Mouse (Mus musculus) NIH3T3 (cell line): Measurements from ENCODE around the gene Nostrin.
A peak's percentile ranks its signal among the peaks of the same experiment; 100 is the strongest.

Source experiments
- DNase-seq: peaks from one replicate; pipeline ENCODE4 v3.0.0-alpha.2; 2012; ENCODE audit warnings: low read depth

The Nostrin gene

GRCm38 (mm10) chr2:69135661-69136576, at the start of gene Nostrin:
Gene Nostrin (plus strand): TSS chr2:69135800.
- DNase-seq, result no peak

- DNase-seq, result peak; percentile 11
Observed at GRCm38 (mm10) chr2:69086505-69087260, 48.9 kb upstream of the Nostrin start.

- DNase-seq, result no peak
Observed at GRCm38 (mm10) chr2:69095836-69096235, 39.8 kb upstream of the Nostrin start.

DNA sequence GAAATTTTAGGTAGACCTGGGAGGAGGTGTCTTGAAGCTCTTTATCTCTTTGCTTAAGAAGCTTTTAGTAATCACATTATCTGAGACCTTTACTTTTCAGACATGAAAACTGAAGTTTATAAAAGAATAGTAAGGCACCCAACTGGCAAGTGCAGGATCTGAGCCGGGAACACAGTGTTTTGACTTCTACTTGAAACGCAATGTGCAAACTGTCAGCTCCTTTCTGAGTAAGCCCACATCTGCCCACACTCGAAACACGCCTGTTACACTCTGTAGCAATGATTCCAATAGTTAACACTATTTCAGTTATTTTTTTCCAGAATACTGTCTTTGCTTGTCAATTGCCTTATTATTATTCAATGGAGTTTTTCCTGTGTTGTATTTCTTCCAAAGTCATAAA, 38.8 kb upstream of the Nostrin start:
- DNase-seq, result no peak

DNA sequence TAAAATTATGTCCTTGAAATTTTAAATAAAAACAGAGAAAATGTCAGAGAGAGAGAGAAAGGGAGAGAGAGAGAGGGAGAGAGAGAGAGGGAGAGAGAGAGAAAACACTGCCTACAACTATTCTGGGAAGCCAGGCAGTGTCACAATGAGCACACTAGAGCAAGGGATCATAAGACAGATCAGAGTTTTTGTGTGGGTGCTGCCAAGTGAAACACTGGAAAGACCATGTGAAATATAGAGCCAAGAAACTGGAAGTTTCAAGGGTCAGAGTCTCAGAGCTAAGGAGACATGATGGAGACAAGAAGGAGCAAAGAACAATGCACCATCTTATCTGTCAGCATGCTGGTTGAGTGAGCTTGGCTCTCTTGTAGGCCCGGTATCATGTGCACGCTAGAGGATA, 38.1 kb upstream of the Nostrin start:
- DNase-seq, result no peak

GRCm38 (mm10) chr2:69098701-69099100, 36.9 kb upstream of the Nostrin start:
- DNase-seq, result no peak

GRCm38 (mm10) chr2:69099147-69099546, 36.5 kb upstream of the Nostrin start:
- DNase-seq, result no peak

DNA sequence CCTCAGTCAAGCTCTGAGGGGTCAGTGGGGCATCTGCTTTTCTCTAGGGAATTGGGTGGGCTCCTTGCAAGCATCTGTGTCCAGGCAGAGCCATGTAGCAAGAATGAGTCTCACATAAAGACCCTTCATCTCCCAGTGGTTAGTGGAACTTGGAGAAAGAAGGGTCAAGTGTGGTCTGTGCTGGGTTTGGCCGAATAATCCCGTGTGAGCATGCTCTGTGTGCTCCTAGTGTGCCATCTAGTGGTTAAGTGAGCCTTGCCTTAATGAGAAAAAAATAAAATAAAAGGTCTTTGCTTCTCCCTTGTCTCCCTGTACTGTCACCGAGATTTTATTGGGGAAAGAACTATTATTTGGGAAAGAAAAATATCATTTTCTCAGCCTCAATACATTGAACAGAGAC, 34.9 kb upstream of the Nostrin start:
- peak; percentile 74 for DNase-seq

DNA sequence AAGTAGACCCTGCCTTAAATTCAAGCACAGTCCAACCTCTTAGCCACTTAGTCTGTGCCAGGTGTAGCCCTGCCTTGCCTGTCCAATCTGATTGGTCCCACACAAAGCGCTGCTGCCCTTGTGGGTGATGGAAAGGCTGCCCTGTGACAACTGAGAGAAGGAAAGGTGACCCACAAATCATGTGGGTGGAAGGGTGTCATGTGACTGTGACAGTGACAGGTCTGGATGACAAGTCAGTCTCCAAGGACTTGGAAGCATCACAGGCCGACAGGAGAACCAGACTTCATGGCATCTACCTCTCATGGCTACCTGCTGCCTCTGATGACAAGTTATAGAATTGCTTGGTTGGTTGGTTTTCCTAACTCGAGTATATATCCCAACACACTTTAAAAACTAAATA, 32.1 kb upstream of the Nostrin start:
- DNase-seq, result no peak

- DNase-seq, result no peak
Observed at GRCm38 (mm10) chr2:69104511-69105145, 31.0 kb upstream of the Nostrin start.

DNA sequence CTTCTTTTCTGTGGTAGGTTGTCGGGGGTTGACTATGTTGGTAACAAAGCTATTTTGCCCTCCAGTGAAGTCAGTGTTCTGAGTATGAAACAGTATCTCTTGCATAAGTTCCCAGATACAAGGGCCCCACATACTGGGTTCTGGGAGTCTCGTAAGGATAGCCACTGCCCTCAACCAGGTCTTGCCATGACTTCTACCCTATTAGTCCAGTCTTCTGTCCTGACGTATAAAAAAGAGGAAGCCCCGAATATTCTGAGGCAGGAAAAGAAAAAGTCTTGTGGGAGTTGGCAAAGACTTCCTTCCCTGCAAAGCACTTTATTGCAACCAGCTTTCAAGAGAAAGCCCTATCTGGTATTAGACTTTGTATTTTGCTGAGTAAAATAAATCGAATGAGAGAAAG, 26.4 kb upstream of the Nostrin start:
- no peak for DNase-seq

- peak; percentile 12 for DNase-seq
Observed at GRCm38 (mm10) chr2:69109710-69110109, 25.9 kb upstream of the Nostrin start.

DNA sequence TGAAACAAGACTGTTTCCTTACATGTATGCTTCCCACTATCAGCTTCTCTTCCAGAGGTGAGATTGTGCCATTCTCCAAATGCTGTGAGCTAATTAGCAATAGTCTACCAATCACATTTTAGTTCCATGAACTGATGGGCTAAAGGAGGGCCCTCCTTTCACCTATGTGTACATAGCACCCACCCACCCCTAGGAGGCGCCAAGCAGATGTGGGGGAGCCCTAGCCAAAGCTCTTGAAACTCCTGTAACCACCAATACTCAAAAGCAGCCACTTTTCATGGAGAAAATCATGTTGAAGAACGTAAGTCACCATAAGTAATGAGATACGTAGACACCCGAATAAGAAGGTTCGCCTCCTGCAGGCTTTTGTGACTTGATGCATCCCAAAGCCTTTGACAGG, 23.0 kb upstream of the Nostrin start:
- no peak for DNase-seq

GRCm38 (mm10) chr2:69113829-69114547, 21.6 kb upstream of the Nostrin start:
- no peak for DNase-seq

GRCm38 (mm10) chr2:69115921-69116320, 19.7 kb upstream of the Nostrin start:
- no peak for DNase-seq

- DNase-seq, result no peak
Observed at GRCm38 (mm10) chr2:69116767-69117166, 18.8 kb upstream of the Nostrin start.

DNA sequence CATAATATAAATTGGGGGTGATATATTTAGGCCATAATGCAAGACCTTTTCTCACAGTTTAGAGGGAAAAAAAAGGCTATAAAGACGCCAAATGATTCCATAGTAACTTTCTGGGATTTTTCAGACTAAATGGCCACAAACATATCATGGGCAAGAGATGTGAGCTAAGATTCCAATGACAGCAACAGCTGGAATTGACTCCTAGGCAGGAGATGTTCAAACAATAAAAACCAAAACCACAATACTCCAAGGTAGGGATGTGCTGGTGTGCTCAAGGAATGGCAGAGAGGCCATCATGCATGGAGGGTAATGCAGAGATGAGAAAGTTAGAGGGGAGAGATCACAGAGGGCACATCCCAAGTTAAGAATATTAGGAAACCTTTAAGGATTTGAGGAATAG, 16.6 kb upstream of the Nostrin start:
- no peak for DNase-seq

GRCm38 (mm10) chr2:69119718-69120117, 15.9 kb upstream of the Nostrin start:
- DNase-seq, result no peak

DNA sequence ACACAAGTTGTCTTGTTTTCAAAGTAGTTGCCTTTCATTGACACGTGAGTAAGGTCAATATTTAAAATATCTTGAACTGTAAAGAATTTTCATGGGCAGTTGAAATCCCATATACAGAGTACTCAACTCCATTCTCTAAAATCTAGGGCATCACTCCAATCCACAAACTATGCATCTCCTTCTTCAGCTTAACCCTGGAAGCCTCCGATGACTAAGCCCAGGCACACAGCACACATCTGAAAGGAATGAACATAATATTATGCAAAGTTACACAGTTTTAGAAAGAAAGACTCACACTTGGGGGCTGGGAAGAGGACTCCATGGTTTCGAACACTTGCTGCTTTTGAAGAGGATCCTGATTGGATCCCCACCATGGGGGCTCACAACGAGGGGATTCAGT, 13.9 kb upstream of the Nostrin start:
- peak; percentile 82 for DNase-seq

GRCm38 (mm10) chr2:69125425-69125824, 10.2 kb upstream of the Nostrin start:
- DNase-seq, result no peak

DNA sequence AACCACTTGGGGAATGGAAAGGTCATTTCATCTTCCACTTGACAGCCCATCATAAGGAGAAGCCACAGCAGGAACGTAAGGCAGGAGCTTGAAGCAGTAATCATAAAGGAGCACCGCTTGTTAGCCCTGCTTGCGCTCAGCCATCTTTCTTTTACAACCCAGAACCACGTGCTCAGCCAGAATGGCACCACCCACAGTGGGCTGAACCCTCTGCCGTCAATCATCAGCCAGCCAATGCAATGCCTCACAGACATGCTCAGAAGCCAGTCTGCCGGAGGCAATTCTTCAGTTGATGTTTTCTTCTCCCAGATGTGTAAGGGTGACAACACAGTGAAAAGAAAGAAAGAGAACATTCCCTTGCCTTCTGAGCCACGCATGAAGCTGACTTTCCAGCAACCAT, 7.3 kb upstream of the Nostrin start:
- DNase-seq, result no peak

- DNase-seq, result no peak
Observed at GRCm38 (mm10) chr2:69128921-69129395, 6.6 kb upstream of the Nostrin start.
